Mouse (Mus musculus) G1E (cell line): Measurements from ENCODE around the gene Mlh1. TPM values are rescaled to one million over a fixed set of nuclear protein-coding genes. Genes with fewer than 3 reads are reported as not detected.

Source experiments
- ATAC-seq: 2 replicates; pipeline ENCODE4 v1.8.0; 2016; ENCODE audit warnings: mild to moderate bottlenecking; ENCODE audit not compliant: insufficient number of reproducible peaks, poor library complexity, low FRiP score, severe bottlenecking; ENCODE audit errors: extremely low read depth
- DNase-seq: peaks from one replicate; pipeline ENCODE4 v3.0.0; 2012; ENCODE audit warnings: low spot score
- H3K27me3 ChIP-seq: 2 replicates; pipeline ENCODE4 v1.6.1; 2012; ENCODE audit warnings: mild to moderate bottlenecking, low read length, inconsistent platforms; ENCODE audit not compliant: insufficient read depth
- H3K36me3 ChIP-seq: replicated peaks from 2 replicates; pipeline ENCODE3; 2012; ENCODE audit warnings: mild to moderate bottlenecking, inconsistent platforms
- H3K4me1 ChIP-seq: 2 replicates; pipeline ENCODE4 v1.6.1; 2012; ENCODE audit warnings: low read depth, low read length, inconsistent platforms, mixed read lengths; ENCODE audit not compliant: insufficient read depth
- H3K4me3 ChIP-seq: 2 replicates; pipeline ENCODE4 v1.5.1; 2012; ENCODE audit warnings: low read depth, mild to moderate bottlenecking, inconsistent platforms, low read length, moderate library complexity, mixed read lengths
- H3K9me3 ChIP-seq: replicated peaks from 2 replicates; pipeline ENCODE4 v1.6.1; 2012; ENCODE audit warnings: inconsistent platforms
- CTCF ChIP-seq: IDR thresholded peaks from 2 replicates; pipeline ENCODE4 v1.5.1; 2012; ENCODE audit warnings: low read depth, low read length, inconsistent platforms, mixed read lengths
- GATA1 ChIP-seq: IDR thresholded peaks from 2 replicates; pipeline ENCODE4 v1.6.1; 2012; ENCODE audit warnings: borderline replicate concordance, low read length, inconsistent platforms, mixed read lengths
- GATA2 ChIP-seq: IDR thresholded peaks from 2 replicates; pipeline ENCODE4 v1.6.1; 2012; ENCODE audit warnings: low read depth, low read length, inconsistent platforms, borderline replicate concordance
- POLR2AphosphoS5 ChIP-seq: IDR thresholded peaks from 2 replicates; pipeline ENCODE4 v1.6.1; 2012; ENCODE audit warnings: low read depth, low read length, inconsistent platforms; ENCODE audit not compliant: insufficient replicate concordance
- TAL1 ChIP-seq: conservative IDR thresholded peaks from 2 replicates; pipeline ENCODE4 v1.6.1; 2012; ENCODE audit warnings: low read depth, low read length, inconsistent platforms, mixed read lengths
- polyA plus RNA-seq: library from polyadenylated mRNA; stranded (reverse); fragments of >175 nt; gene quantifications from 2 replicates; pipeline ENCODE4 v1.2.3, GENCODE M21; 2012
- total RNA-seq, 2 experiments: library from RNA; stranded (forward) in 1 of 2; stranded (reverse) in 1 of 2; fragments of 200-1000 nt in 1 of 2; fragments of >200 nt in 1 of 2; fragmentation: Nextera tagmentation in 1 of 2; gene quantifications; 2 replicates each; pipeline ENCODE4 v1.2.3; 2014 to 2017

Gene Mlh1
- total and polyA plus RNA-seq, 3 experiments = 5.3 to 55.2 (median 32.3) TPM

GRCm38 (mm10) chr9:111296433-111296832 lies 24.8 kb upstream of the Mlh1 start:
- TF ChIP-seq GATA2 (no peak), GATA1 (no peak), TAL1 (no peak), CTCF (no peak), POLR2AphosphoS5 (no peak)
- Histone ChIP-seq H3K9me3 (no peaks in the 10 kb centered on the region), H3K4me1 (no peaks in the 10 kb centered on the region), H3K27me3 (peaks cover 18% of the 10 kb centered on the region), H3K4me3 (no peak overlapping the region), H3K36me3 (no peaks in the 10 kb centered on the region)
- DNase-seq (no peak), ATAC-seq (no peak)

DNA sequence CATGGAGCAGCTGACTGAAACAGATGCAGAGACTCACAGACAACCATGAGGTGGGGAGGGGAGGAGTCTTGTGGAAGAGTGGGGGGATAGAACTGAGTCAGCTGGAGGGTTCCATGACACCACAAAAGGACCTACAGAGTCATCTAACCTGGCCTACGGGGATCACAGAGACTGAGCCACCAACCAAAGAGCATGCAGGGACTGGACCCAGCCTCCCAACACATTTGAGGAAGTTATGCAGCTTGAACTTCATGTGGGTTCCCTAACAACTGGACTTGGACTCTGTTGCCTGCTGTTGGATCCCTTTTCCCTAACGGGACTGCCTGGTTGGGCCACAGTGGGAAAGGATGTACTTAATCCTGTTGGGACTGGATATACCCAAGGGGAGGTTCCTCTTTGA lies 23.7 kb upstream of the Mlh1 start:
- Histone ChIP-seq H3K27me3 (peaks cover 18% of the 10 kb centered on the region), H3K4me3 (no peak overlapping the region), H3K4me1 (no peaks in the 10 kb centered on the region), H3K36me3 (no peaks in the 10 kb centered on the region), H3K9me3 (no peaks in the 10 kb centered on the region)
- ATAC-seq = no peak
- TF ChIP-seq TAL1 = no peak
- no peak for TF ChIP-seq GATA1
- TF ChIP-seq CTCF = no peak
- no peak for TF ChIP-seq POLR2AphosphoS5
- TF ChIP-seq GATA2 = no peak
- DNase-seq = no peak

DNA sequence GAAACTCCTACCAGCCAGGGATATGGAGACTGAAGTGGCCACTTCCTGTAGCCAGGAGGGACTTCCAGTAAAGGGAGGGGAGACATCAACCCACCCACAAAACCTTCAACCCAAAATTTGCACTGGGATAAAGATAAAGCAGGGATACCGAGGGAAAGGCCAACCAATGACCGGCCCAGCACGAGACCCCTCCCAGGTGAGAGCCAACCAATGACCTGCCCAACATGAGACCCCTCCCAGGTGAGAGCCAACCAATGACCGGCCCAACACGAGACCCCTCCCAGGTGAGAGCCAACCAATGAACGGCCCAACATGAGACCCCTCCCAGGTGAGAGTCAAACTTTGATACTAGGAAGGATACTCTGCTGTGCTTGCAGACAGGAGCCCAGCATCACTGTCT lies 23.3 kb upstream of the Mlh1 start:
- DNase-seq = no peak
- Histone ChIP-seq H3K4me1 (no peaks in the 10 kb centered on the region), H3K9me3 (no peaks in the 10 kb centered on the region), H3K4me3 (no peak overlapping the region), H3K27me3 (peaks cover 18% of the 10 kb centered on the region), H3K36me3 (no peaks in the 10 kb centered on the region)
- ATAC-seq = no peak
- TF ChIP-seq TAL1 = no peak
- TF ChIP-seq GATA2 = no peak
- no peak for TF ChIP-seq CTCF
- TF ChIP-seq GATA1 = no peak
- no peak for TF ChIP-seq POLR2AphosphoS5

- no peak for TF ChIP-seq GATA2
- no peak for TF ChIP-seq POLR2AphosphoS5
- no peak for TF ChIP-seq CTCF
- no peak for TF ChIP-seq TAL1
- TF ChIP-seq GATA1 = no peak
- no peaks in the 10 kb centered on the region for H3K36me3 ChIP-seq
- no peaks in the 10 kb centered on the region for H3K9me3 ChIP-seq
- DNase-seq = no peak
- peaks cover 15% of the 10 kb centered on the region for H3K27me3 ChIP-seq
- peaks cover 3% of the 10 kb centered on the region for H3K4me1 ChIP-seq
- H3K4me3 ChIP-seq = no peak overlapping the region
- no peak for ATAC-seq
These were observed 21.6 kb upstream of the Mlh1 start for GRCm38 (mm10) chr9:111293234-111293633.

GRCm38 (mm10) chr9:111290539-111291100 lies 19.0 kb upstream of the Mlh1 start:
- Histone ChIP-seq H3K27me3 (peaks cover 6% of the 10 kb centered on the region), H3K4me1 (peaks cover 3% of the 10 kb centered on the region), H3K4me3 (no peak overlapping the region), H3K9me3 (no peaks in the 10 kb centered on the region), H3K36me3 (no peaks in the 10 kb centered on the region)
- TF ChIP-seq CTCF = no peak
- no peak for TF ChIP-seq POLR2AphosphoS5
- no peak for TF ChIP-seq GATA1
- no peak for TF ChIP-seq TAL1
- ATAC-seq (no peak), DNase-seq (no peak)

DNA sequence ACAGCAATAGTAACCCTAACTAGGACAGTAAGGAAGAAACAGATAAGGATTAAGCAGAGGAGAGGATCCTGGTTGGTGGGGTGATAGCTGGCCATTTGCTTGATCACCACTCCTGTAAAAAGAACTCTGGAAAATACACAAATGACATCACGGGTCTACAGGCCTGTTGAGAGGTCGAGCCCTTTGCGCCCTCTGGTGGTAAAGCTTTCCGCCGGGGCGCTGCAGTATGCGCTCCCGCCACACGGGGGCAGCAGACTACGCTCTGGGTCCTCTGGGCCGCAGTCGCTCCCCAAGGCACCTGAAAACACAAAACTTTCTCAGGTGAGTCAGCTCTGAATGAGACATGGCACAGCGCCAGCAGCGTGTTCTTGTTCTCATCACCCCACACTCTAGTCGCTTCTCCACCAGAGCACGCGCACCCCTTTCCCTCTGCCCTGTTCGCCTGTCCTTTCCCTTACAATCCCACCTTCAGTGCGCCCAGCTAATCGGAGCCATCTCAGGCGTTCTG lies 18.3 kb upstream of the Mlh1 start:
- no peaks in the 10 kb centered on the region for H3K36me3 ChIP-seq
- H3K4me1 ChIP-seq = peaks cover 3% of the 10 kb centered on the region
- peak; percentile 53 for DNase-seq
- no peak overlapping the region; the same call in 1 of the 2 replicates for H3K4me3 ChIP-seq
- no peak for TF ChIP-seq TAL1
- peak; percentile 99 for TF ChIP-seq CTCF
- H3K27me3 ChIP-seq = peaks cover 9% of the 10 kb centered on the region
- peak; percentile 84 for ATAC-seq
- no peaks in the 10 kb centered on the region for H3K9me3 ChIP-seq

DNA sequence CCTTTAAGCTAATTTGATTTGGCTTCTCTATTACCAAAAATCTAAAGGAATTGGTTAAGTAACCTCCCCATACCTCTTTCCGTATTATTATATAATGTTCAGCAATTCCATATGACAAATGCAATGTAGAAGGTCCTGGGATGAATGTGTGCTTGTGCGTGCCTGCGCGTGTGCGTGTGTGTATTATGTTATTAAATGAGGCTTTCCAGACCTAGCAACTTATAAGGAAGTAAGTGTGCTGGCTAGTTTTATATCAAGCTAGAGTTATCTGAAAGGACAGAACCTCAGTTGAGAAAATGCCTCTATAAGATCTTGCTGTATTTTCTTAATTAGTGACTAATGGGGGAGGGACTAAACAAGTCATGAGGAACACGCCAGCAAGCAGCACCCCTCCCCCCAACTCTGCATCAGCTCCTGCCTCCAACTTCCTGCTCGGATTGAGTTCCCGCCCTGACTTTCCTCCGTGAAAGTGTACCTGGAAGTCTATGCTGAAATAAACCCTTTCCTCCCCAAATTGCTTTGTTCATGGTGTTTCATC lies 17.8 kb upstream of the Mlh1 start:
- Histone ChIP-seq H3K4me3 (no peak overlapping the region; the same call in 1 of the 2 replicates), H3K27me3 (peaks cover 9% of the 10 kb centered on the region), H3K9me3 (no peaks in the 10 kb centered on the region), H3K36me3 (no peaks in the 10 kb centered on the region), H3K4me1 (peaks cover 3% of the 10 kb centered on the region)
- TF ChIP-seq TAL1 (no peak), POLR2AphosphoS5 (no peak), GATA2 (no peak), CTCF (no peak), GATA1 (no peak)
- ATAC-seq = no peak
- no peak for DNase-seq
